Mouse (Mus musculus) E14TG2a.4 (cell line): ENCODE measurements at regions not wholly inside any gene's neighbourhood (a gene's known extent, or its start where the extent isn't known, plus 50 kb on each side); places are given as distances from the start of the nearest gene placed in this dataset.

Experiments
- CTCF ChIP-seq: conservative IDR thresholded peaks from 2 replicates; pipeline ENCODE4 v1.5.1; 2014; ENCODE audit warnings: low read length
- POU5F1 ChIP-seq: IDR thresholded peaks from 2 replicates; pipeline ENCODE4 v1.6.1; 2014; ENCODE audit warnings: low read length, borderline replicate concordance

GRCm38 (mm10) chr10:8944586-8944985 is 58.7 kb upstream of the Sash1 start:
- TF ChIP-seq CTCF, result no peak
- TF ChIP-seq POU5F1, result no peak
